Mouse (Mus musculus): ENCODE measurements at regions not wholly inside any gene's neighbourhood (a gene's known extent, or its start where the extent isn't known, plus 50 kb on each side); places are given as distances from the start of the nearest gene placed in this dataset. TPM values are rescaled to one million over a fixed set of nuclear protein-coding genes. Genes with fewer than 3 reads are reported as not detected.
A peak's percentile ranks its signal among the peaks of the same experiment; 100 is the strongest.

DNA sequence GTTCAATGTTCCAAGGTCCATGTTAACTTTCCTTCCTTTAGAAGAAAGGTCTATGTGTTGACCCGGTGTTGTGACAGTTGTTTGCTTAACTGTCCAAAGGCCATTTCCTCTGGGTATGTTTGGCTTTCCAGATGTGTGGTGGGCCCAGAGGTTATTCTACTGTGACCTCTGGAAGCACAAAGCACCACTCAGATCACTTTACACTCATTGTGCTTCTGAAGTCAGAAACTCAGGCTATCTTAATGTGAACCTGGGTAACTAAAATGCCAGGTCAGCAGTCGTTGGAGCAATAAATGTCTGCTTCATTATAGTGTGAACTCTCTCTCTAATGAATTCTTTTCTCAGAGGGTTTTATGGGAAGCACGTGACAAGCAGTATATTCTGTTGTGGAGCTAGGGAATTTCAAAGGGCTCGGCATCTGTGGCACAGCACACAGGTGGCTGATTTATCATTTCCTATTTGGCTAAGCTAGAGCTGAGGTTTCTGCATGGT, 68.5 kb upstream of the Klf12 start:
- no peak for DNase-seq

DNA sequence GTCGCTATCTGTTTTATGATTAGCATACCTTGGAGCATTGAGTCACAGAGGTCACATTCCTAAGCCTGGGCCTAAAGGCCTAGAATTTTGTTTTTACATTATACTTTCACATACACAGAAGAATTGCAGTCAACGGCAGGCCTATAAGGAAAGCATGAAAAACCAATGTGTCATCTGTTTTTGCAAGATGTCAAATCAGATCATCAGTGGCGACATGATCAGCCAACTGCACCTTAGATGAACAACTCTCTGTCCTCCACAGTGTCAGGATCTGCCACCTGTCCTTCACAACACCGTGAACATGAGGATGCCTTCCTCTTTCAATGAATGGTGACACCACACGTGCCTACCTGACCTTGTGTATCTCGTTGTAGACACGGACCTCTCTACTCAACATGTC, 66.5 kb upstream of the Klf12 start:
- no peak for DNase-seq

- DNase-seq = no peak
These were observed 65.7 kb upstream of the Klf12 start for GRCm38 (mm10) chr14:100350021-100350790.

GRCm38 (mm10) chr14:100348336-100349164, 64.1 kb upstream of the Klf12 start:
- DNase-seq = peak; percentile 14

GRCm38 (mm10) chr14:100336926-100337325, 52.4 kb upstream of the Klf12 start:
- peak; percentile 22 for DNase-seq

Small RNA genes in the stretch of these regions (microRNA-seq; reads per million reads assigned to microRNA genes)
- gene Gm22401 = not detected

All from adrenal gland, postnatal 10 days (tissue).